Mouse (Mus musculus): ENCODE measurements at regions not wholly inside any gene's neighbourhood (a gene's known extent, or its start where the extent isn't known, plus 50 kb on each side); places are given as distances from the start of the nearest gene placed in this dataset.

DNA sequence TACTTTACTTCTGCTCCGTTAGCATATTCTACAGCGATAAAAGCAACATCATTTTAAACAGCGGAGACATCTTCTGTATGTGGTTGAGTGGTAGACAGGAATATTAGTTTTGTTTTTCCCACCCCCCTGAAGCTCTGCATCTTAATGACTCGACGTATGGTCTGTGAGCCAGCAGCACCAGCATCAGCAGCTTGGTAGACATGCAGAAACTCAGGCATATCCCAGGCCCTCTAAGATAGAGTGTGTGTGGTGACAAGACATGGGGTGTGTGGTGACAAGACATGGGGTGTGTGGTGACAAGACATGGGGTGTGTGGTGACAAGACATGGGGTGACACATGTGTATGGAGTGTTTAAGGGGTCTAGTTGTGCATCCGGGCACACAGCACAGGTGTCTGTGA, 175.4 kb upstream of the 1700012A03Rik start:
- TF ChIP-seq POLR2A (IDR thresholded peaks at IDR 0.05; ENCODE audit: low read depth, low read length) (no peak), CTCF (IDR thresholded peaks at IDR 0.05; ENCODE audit: extremely low read depth, insufficient read length, insufficient replicate concordance, low read depth, low read length) (no peak)
